Mouse (Mus musculus) cerebellum, postnatal 36 days (tissue): ENCODE measurements around the gene Phldb2.
A peak's percentile ranks its signal among the peaks of the same experiment; 100 is the strongest.

Experiments used
- DNase-seq, 2 experiments: peaks; one replicate each; pipeline ENCODE4 v3.0.0; 2021 to 2022; ENCODE audit warnings: mixed read lengths in 2 of 2

Gene Phldb2

GRCm38 (mm10) chr16:45890471-45891200 is 62.8 kb downstream of the Phldb2 start:
- no peak for DNase-seq

- DNase-seq, result no peak
Measured at GRCm38 (mm10) chr16:45889636-45890035, 63.8 kb downstream of the Phldb2 start.

GRCm38 (mm10) chr16:45886599-45886998 is 66.8 kb downstream of the Phldb2 start:
- no peak for DNase-seq

- DNase-seq, result no peak
Measured at GRCm38 (mm10) chr16:45884194-45884593, 69.2 kb downstream of the Phldb2 start.

- no peak for DNase-seq
Measured at GRCm38 (mm10) chr16:45881177-45881832, 72.1 kb downstream of the Phldb2 start.

- DNase-seq, result no peak
Measured at GRCm38 (mm10) chr16:45880101-45880751, 73.2 kb downstream of the Phldb2 start.

- no peak for DNase-seq
Measured at GRCm38 (mm10) chr16:45877739-45878138, 75.7 kb downstream of the Phldb2 start.

GRCm38 (mm10) chr16:45877171-45877570 is 76.2 kb downstream of the Phldb2 start:
- no peak for DNase-seq

- DNase-seq, result peak in 1 of 2 experiments; percentile 4
Measured at GRCm38 (mm10) chr16:45873397-45873796, 80.0 kb downstream of the Phldb2 start.

- no peak for DNase-seq
Measured at GRCm38 (mm10) chr16:45871286-45871976, 82.0 kb downstream of the Phldb2 start.

- no peak for DNase-seq
Measured at GRCm38 (mm10) chr16:45870651-45871050, 82.7 kb downstream of the Phldb2 start.

GRCm38 (mm10) chr16:45869044-45869443 is 84.4 kb downstream of the Phldb2 start:
- DNase-seq, result no peak

- DNase-seq, result no peak
Measured at GRCm38 (mm10) chr16:45857277-45857863, 96.0 kb downstream of the Phldb2 start.

- DNase-seq, result no peak
Measured at GRCm38 (mm10) chr16:45854499-45854898, 98.9 kb downstream of the Phldb2 start.

GRCm38 (mm10) chr16:45849045-45849444 is 104.4 kb downstream of the Phldb2 start:
- DNase-seq, result no peak

- DNase-seq, result no peak
Measured at GRCm38 (mm10) chr16:45844875-45845274, 108.5 kb downstream of the Phldb2 start.

GRCm38 (mm10) chr16:45844049-45844780 is 109.2 kb downstream of the Phldb2 start:
- peak; percentile 50 to 53 for DNase-seq

- DNase-seq, result peak in 1 of 2 experiments; percentile 16
Measured at GRCm38 (mm10) chr16:45843351-45843891, 110.0 kb downstream of the Phldb2 start.

GRCm38 (mm10) chr16:45842440-45842839 is 111.0 kb downstream of the Phldb2 start:
- no peak for DNase-seq

- no peak for DNase-seq
Measured at GRCm38 (mm10) chr16:45841806-45842205, 111.6 kb downstream of the Phldb2 start.

GRCm38 (mm10) chr16:45841016-45841415 is 112.4 kb downstream of the Phldb2 start:
- no peak for DNase-seq
